Mouse (Mus musculus): ENCODE measurements around the gene Lpar1.
"Not testable (repeated sequence)": the region's sequence is repeated elsewhere in the genome, so short reads cannot be mapped to it uniquely, and the experiment has no call there.

DNA sequence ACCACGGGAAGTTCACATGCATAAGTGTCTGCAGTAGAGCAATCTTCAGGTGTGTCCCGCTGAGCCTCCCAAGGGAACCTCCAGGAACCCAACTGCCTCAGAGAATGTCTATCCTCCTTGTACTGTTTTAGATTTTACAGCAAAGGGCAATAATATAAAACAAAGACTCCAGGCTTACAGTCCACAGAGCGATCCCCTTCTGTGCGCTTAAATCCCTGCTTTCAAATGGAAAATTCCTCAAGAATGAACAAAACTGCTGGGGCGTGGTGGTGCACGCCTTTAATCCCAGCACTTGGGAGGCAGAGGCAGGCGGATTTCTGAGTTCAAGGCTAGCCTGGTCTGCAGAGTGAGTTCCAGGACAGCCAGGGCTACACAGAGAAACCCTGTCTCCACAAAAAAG lies 11.0 kb downstream of the Lpar1 start:
- TF ChIP-seq RCOR1 (IDR thresholded peaks at IDR 0.05; ENCODE audit: low read depth, low read length); MEF2A (IDR thresholded peaks at IDR 0.05; ENCODE audit: extremely low read depth, insufficient replicate concordance, low read depth, low read length, poor library complexity, severe bottlenecking); BHLHE40 (IDR thresholded peaks at IDR 0.05; ENCODE audit: borderline replicate concordance, low read depth, low read length): not testable (repeated sequence)
